Mouse (Mus musculus) midbrain, embryonic 14.5 days (tissue): Measurements from ENCODE around the gene Nme7. TPM values are rescaled to one million over a fixed set of nuclear protein-coding genes. Genes with fewer than 3 reads are reported as not detected.

Source experiments
- ATAC-seq: fragments of 200-750 bp; cut with Nextera tagmentation; 2 replicates; pipeline ENCODE4 v1.8.0; 2017; ENCODE audit warnings: moderate number of reproducible peaks, moderate library complexity; ENCODE audit not compliant: low FRiP score, low TSS enrichment
- DNase-seq: peaks from one replicate; pipeline ENCODE4 v3.0.0-alpha.2; 2015
- H3K27ac ChIP-seq: fragments of 300-500 bp; sonication (generic); replicated peaks from 2 replicates; pipeline ENCODE4 v1.5.1; 2014; ENCODE audit warnings: mild to moderate bottlenecking, low read depth, low read length, moderate library complexity
- H3K27me3 ChIP-seq: fragments of 300-500 bp; sonication (generic); 2 replicates; pipeline ENCODE4 v1.6.1; 2014; ENCODE audit warnings: low read length, control low read depth, mixed read lengths; ENCODE audit not compliant: control insufficient read depth, insufficient read depth
- H3K36me3 ChIP-seq: fragments of 300-500 bp; sonication (generic); 2 replicates; pipeline ENCODE4 v1.6.1; 2014; ENCODE audit warnings: low read length, control low read depth; ENCODE audit not compliant: control insufficient read depth, insufficient read depth
- H3K4me1 ChIP-seq: fragments of 300-500 bp; sonication (generic); 2 replicates; pipeline ENCODE4 v1.6.1; 2014; ENCODE audit warnings: mild to moderate bottlenecking, antibody characterized with exemption, low read length, control low read depth; ENCODE audit not compliant: control insufficient read depth, insufficient read depth
- H3K4me2 ChIP-seq: fragments of 300-500 bp; sonication (generic); 2 replicates; pipeline ENCODE4 v1.6.1; 2014; ENCODE audit warnings: mild to moderate bottlenecking, low read length, moderate library complexity
- H3K4me3 ChIP-seq: fragments of 300-500 bp; sonication (generic); replicated peaks from 2 replicates; pipeline ENCODE4 v1.5.1; 2014; ENCODE audit warnings: low read depth, low read length
- H3K9ac ChIP-seq: fragments of 300-500 bp; sonication (generic); replicated peaks from 2 replicates; pipeline ENCODE4 v1.6.1; 2014; ENCODE audit warnings: mild to moderate bottlenecking, low read length, moderate library complexity
- H3K9me3 ChIP-seq: fragments of 300-500 bp; sonication (generic); 2 replicates; pipeline ENCODE4 v1.6.1; 2016; ENCODE audit warnings: low read length, control low read depth, mixed read lengths; ENCODE audit not compliant: control insufficient read depth
- WGBS: fragments of 180-500 bp; shearing (Covaris S2); extraction: QIAGEN DNeasy Blood & Tissue Kit; methylation state at CpG from one replicate; pipeline ENCODE4 v1.1.7; 2014; 5-methylcytosine and 5-hydroxymethylcytosine counted together
- polyA plus RNA-seq: library from polyadenylated mRNA; unstranded; fragments of >200 nt; fragmentation: Nextera tagmentation; extraction: Ambion mirVana; gene quantifications from 2 replicates; pipeline ENCODE4 v1.2.1, GENCODE M21; 2014

Nme7 gene
- polyA plus RNA-seq, 1 experiment from 2014 or later = 29.4 TPM

- H3K36me3 ChIP-seq = no peaks in the 10 kb centered on the region
- DNase-seq (no peak), ATAC-seq (no peak)
- H3K27me3 ChIP-seq = no peaks in the 10 kb centered on the region
- H3K4me1 ChIP-seq = no peaks in the 10 kb centered on the region
- H3K4me3 ChIP-seq = no peak overlapping the region
- WGBS = 82% methylated on average over 3 of the region's 3 CpGs
- H3K27ac ChIP-seq = no peak overlapping the region
- no peak overlapping the region for H3K9ac ChIP-seq
- no peak overlapping the region for H3K4me2 ChIP-seq
- H3K9me3 ChIP-seq = no peaks in the 10 kb centered on the region
These were observed 178.9 kb downstream of the Nme7 start for GRCm38 (mm10) chr1:164482833-164483232.

GRCm38 (mm10) chr1:164483728-164484127, 179.8 kb downstream of the Nme7 start:
- no peaks in the 10 kb centered on the region for H3K36me3 ChIP-seq
- no peak overlapping the region for H3K4me2 ChIP-seq
- H3K9me3 ChIP-seq = no peaks in the 10 kb centered on the region
- no peak overlapping the region for H3K9ac ChIP-seq
- DNase-seq (no peak), ATAC-seq (no peak)
- H3K4me3 ChIP-seq = no peak overlapping the region
- H3K27ac ChIP-seq = no peak overlapping the region
- no peaks in the 10 kb centered on the region for H3K4me1 ChIP-seq
- H3K27me3 ChIP-seq = no peaks in the 10 kb centered on the region

Other genes with a start within 250 kb of the Nme7 start
- gene Sell, start 242.1 kb upstream of the Nme7 start, polyA plus RNA-seq = 0.33 TPM in 1 of 2 replicates, not detected in the other
- not detected in 2 replicates for gene Selp, start 188.9 kb upstream of the Nme7 start, polyA plus RNA-seq
- 0.05 and 0.07 TPM in 2 replicates for gene F5, start 152.3 kb upstream of the Nme7 start, polyA plus RNA-seq
- 5.9 and 8.0 TPM in 2 replicates for gene Slc19a2, start 55.1 kb upstream of the Nme7 start, polyA plus RNA-seq
- gene Ccdc181, start 28.5 kb upstream of the Nme7 start, polyA plus RNA-seq = 19.9 and 25.4 TPM in 2 replicates
- gene Blzf1, start 3.4 kb downstream of the Nme7 start, polyA plus RNA-seq = 28.3 and 28.9 TPM in 2 replicates
- 133 and 164 TPM in 2 replicates for gene Atp1b1, start 154.2 kb downstream of the Nme7 start, polyA plus RNA-seq